Mouse (Mus musculus): Measurements from ENCODE around the gene Pcyt1a.

DNA sequence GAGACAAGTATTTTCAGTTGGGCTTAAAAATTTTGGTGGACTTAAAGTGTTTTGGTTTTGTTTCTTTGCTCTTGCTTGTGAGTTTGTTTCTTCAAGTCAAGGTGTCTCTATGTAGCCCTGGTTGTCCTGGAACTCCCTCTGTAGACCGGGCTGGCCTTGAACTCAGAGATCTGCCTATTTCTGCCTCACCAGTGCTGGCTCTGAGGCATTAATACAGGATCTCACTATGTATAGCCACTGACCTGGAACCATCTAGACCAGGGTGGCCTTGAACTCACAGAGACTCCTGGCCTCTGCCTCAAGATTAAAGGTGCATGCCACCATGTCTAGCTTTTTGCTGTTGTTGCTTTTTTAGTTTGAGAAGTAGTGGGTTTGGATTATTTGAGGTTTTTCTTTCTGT lies 1.2 kb downstream of the Pcyt1a start:
- TF ChIP-seq CTCF (IDR thresholded peaks at IDR 0.05; ENCODE audit: low read depth, low read length) (no peak), TAL1 (conservative IDR thresholded peaks at IDR 0.05; ENCODE audit: low read depth, low read length) (no peak), GATA1 (IDR thresholded peaks at IDR 0.05; ENCODE audit: borderline replicate concordance, low read length) (no peak)

Measured in G1E (cell line).